Mouse (Mus musculus): Measurements from ENCODE around the gene Olfr1129.

GRCm38 (mm10) chr2:87531496-87531895 is 42.2 kb upstream of the Olfr1129 start, which contains the start of gene Olfr153:
- no peak for TF ChIP-seq CTCF (conservative IDR thresholded peaks at IDR 0.05; ENCODE audit: low read length)
- TF ChIP-seq NANOG (IDR thresholded peaks at IDR 0.05; ENCODE audit: borderline replicate concordance, low read length): no peak
